Mouse (Mus musculus) thymus, adult 2 months (tissue): ENCODE data around the gene Nek2.
A peak's percentile ranks its signal among the peaks of the same experiment; 100 is the strongest.

ENCODE experiments used
- CTCF ChIP-seq: fragments of 200-500 bp; IDR thresholded peaks from 2 replicates; pipeline ENCODE4 v1.5.1; 2012; ENCODE audit warnings: mild to moderate bottlenecking, control low read depth, low read length, moderate library complexity, borderline replicate concordance; ENCODE audit not compliant: control insufficient read depth, poor library complexity, insufficient read depth; ENCODE audit errors: extremely low read depth
- POLR2A ChIP-seq: fragments of 200-500 bp; IDR thresholded peaks from 2 replicates; pipeline ENCODE4 v1.6.1; 2012; ENCODE audit warnings: mild to moderate bottlenecking, low read length, control low read depth, moderate library complexity; ENCODE audit not compliant: control insufficient read depth, poor library complexity, insufficient read depth; ENCODE audit errors: extremely low read depth

DNA sequence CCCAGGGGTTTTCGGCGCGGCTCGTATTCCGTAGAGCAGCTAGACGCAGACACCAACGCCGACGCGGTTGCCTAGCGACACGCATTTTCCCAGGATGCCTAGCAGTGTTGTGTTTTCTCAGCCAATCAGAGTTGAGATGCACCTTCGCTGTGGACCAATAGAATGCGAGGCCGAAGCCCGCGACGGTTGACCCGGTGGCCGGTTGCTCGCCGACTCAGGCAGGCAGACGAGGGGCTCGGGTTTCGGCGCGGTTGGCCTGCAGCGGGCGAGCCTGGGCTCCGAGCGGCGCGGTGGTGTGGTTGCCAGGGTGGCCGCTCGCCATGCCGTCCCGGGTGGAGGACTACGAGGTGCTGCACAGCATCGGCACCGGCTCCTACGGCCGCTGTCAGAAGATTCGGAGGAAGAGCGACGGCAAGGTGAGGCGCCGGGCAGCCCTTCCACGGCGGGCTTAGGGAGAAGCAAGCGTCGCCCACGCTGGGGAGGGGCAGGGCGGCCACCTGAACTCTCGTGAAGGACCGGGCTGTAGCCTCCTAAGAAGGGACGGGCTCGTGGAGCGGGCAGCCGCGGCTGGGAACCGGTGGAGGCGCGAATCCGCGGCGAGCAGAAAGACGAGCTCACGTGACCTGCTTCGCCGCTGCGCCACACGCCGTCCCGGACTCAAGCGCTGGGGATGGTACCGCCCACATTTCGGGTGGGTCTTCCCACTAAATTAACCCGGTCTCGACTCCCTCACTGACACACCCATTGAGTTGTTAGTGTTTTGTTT lies at the start of gene Nek2:
- 0 out of 2 replicates have a peak, but pooled peaks have one; percentile 23 for TF ChIP-seq CTCF
- peak; percentile 44 for TF ChIP-seq POLR2A
